Mouse (Mus musculus): ENCODE data around the gene Prss57.
A peak's percentile ranks its signal among the peaks of the same experiment; 100 is the strongest.
"Not testable (repeated sequence)": the region's sequence is repeated elsewhere in the genome, so short reads cannot be mapped to it uniquely, and the experiment has no call there.

The Prss57 gene

GRCm38 (mm10) chr10:79781956-79782355 lies 8.8 kb downstream of the Prss57 start:
- DNase-seq (ENCODE audit: low spot score in 2 of 2) = no peak

- no peak for DNase-seq (ENCODE audit: low spot score in 2 of 2)
Observed at GRCm38 (mm10) chr10:79781139-79781538, 9.6 kb downstream of the Prss57 start.

GRCm38 (mm10) chr10:79780664-79781015 lies 10.1 kb downstream of the Prss57 start:
- no peak for DNase-seq (ENCODE audit: low spot score in 2 of 2)

GRCm38 (mm10) chr10:79779784-79780663 lies 10.7 kb downstream of the Prss57 start:
- DNase-seq (ENCODE audit: low spot score in 2 of 2) = peak; percentile 94

- no peak for DNase-seq (ENCODE audit: low spot score in 2 of 2)
Observed at GRCm38 (mm10) chr10:79779193-79779592, 11.6 kb downstream of the Prss57 start.

- DNase-seq (ENCODE audit: low spot score in 2 of 2) = no peak
Observed at GRCm38 (mm10) chr10:79778006-79778405, 12.8 kb downstream of the Prss57 start.

- DNase-seq (ENCODE audit: low spot score in 2 of 2) = no peak
Observed at GRCm38 (mm10) chr10:79777103-79777531, 13.6 kb downstream of the Prss57 start, which contains the start of gene Fstl3. Gene Fstl3, plus strand, starts transcription at chr10:79777272.

GRCm38 (mm10) chr10:79774486-79775279 lies 16.1 kb downstream of the Prss57 start:
- no peak for DNase-seq (ENCODE audit: low spot score in 2 of 2)

- DNase-seq (ENCODE audit: low spot score in 2 of 2) = no peak
Observed at GRCm38 (mm10) chr10:79773208-79773607, 17.6 kb downstream of the Prss57 start.

GRCm38 (mm10) chr10:79772320-79772719 lies 18.4 kb downstream of the Prss57 start:
- DNase-seq (ENCODE audit: low spot score in 2 of 2) = no peak

- no peak for DNase-seq (ENCODE audit: low spot score in 2 of 2)
Observed at GRCm38 (mm10) chr10:79769329-79769728, 21.4 kb downstream of the Prss57 start.

GRCm38 (mm10) chr10:79768400-79768799 lies 22.4 kb downstream of the Prss57 start:
- DNase-seq (ENCODE audit: low spot score in 2 of 2) = peak in 1 of 2 experiments; percentile 74

- peak; percentile 94 to 96 for DNase-seq (ENCODE audit: low spot score in 2 of 2)
Observed at GRCm38 (mm10) chr10:79767372-79768244, 23.2 kb downstream of the Prss57 start.

- peak; percentile 98 for DNase-seq (ENCODE audit: low spot score in 2 of 2)
Observed at GRCm38 (mm10) chr10:79766508-79767325, 24.0 kb downstream of the Prss57 start, which contains the start of gene Rnf126. Gene Rnf126, minus strand, starts transcription at chr10:79766952.

GRCm38 (mm10) chr10:79766001-79766507 lies 24.7 kb downstream of the Prss57 start:
- no peak for DNase-seq (ENCODE audit: low spot score in 2 of 2)

- no peak for DNase-seq (ENCODE audit: low spot score in 2 of 2)
Observed at GRCm38 (mm10) chr10:79765228-79765745, 25.5 kb downstream of the Prss57 start.

GRCm38 (mm10) chr10:79764234-79764633 lies 26.5 kb downstream of the Prss57 start:
- DNase-seq (ENCODE audit: low spot score in 2 of 2) = no peak

- DNase-seq (ENCODE audit: low spot score in 2 of 2) = no peak
Observed at GRCm38 (mm10) chr10:79762875-79763274, 27.9 kb downstream of the Prss57 start.

GRCm38 (mm10) chr10:79760603-79761143 lies 30.1 kb downstream of the Prss57 start:
- no peak for DNase-seq (ENCODE audit: low spot score in 2 of 2)

GRCm38 (mm10) chr10:79759675-79760074 lies 31.1 kb downstream of the Prss57 start:
- not testable (repeated sequence) for DNase-seq (ENCODE audit: low spot score in 2 of 2)

Data from frontal cortex, postnatal 10 days (tissue).